Mouse (Mus musculus) heart, postnatal 0 days (tissue): ENCODE measurements around the gene Gpr84. TPM values are rescaled to one million over a fixed set of nuclear protein-coding genes. Genes with fewer than 3 reads are reported as not detected.

Experiments
- ATAC-seq: fragments of 200-750 bp; cut with Nextera tagmentation; 2 replicates; pipeline ENCODE4 v1.8.0; 2017; ENCODE audit warnings: low read depth, moderate number of reproducible peaks, moderate library complexity; ENCODE audit not compliant: insufficient read depth
- DNase-seq: peaks from one replicate; pipeline ENCODE4 v3.0.0-alpha.2; 2016; ENCODE audit warnings: low spot score
- H3K27ac ChIP-seq: fragments of 300-500 bp; sonication (generic); 2 replicates; pipeline ENCODE4 v1.5.1; 2014; ENCODE audit warnings: low read depth, mild to moderate bottlenecking
- H3K27me3 ChIP-seq: fragments of 300-500 bp; sonication (generic); 2 replicates; pipeline ENCODE4 v1.6.1; 2014; ENCODE audit warnings: low read length, mixed read lengths; ENCODE audit not compliant: control insufficient read depth, insufficient read depth
- H3K36me3 ChIP-seq: fragments of 300-500 bp; sonication (generic); replicated peaks from 2 replicates; pipeline ENCODE4 v1.6.1; 2014; ENCODE audit warnings: low read length, mixed read lengths; ENCODE audit not compliant: control insufficient read depth, insufficient read depth
- H3K4me1 ChIP-seq: fragments of 300-500 bp; sonication (generic); 2 replicates; pipeline ENCODE4 v1.6.1; 2014; ENCODE audit warnings: antibody characterized with exemption; ENCODE audit not compliant: control insufficient read depth, insufficient read depth
- H3K4me2 ChIP-seq: fragments of 300-500 bp; sonication (generic); 2 replicates; pipeline ENCODE4 v1.6.1; 2014; ENCODE audit warnings: low read depth, mild to moderate bottlenecking, low read length, moderate library complexity
- H3K4me3 ChIP-seq: fragments of 300-500 bp; sonication (generic); 2 replicates; pipeline ENCODE4 v1.5.1; 2014; ENCODE audit warnings: low read depth, low read length
- H3K9ac ChIP-seq: fragments of 300-500 bp; sonication (generic); replicated peaks from 2 replicates; pipeline ENCODE4 v1.6.1; 2014; ENCODE audit warnings: low read depth, low read length, mixed read lengths
- H3K9me3 ChIP-seq: fragments of 300-500 bp; sonication (generic); replicated peaks from 2 replicates; pipeline ENCODE4 v1.6.1; 2016; ENCODE audit warnings: low read length; ENCODE audit not compliant: control insufficient read depth
- CTCF ChIP-seq: IDR thresholded peaks from 2 replicates; pipeline ENCODE4 v1.5.1; 2016; ENCODE audit warnings: antibody characterized with exemption, control low read depth, low read depth
- EP300 ChIP-seq: IDR thresholded peaks from 2 replicates; pipeline ENCODE4 v1.6.1; 2016; ENCODE audit warnings: antibody characterized with exemption, low read depth
- WGBS: fragments of 180-500 bp; shearing (Covaris S2); extraction: QIAGEN DNeasy Blood & Tissue Kit; methylation state at CpG from one replicate; pipeline ENCODE4 v1.1.7; 2014; 5-methylcytosine and 5-hydroxymethylcytosine counted together
- polyA plus RNA-seq: library from polyadenylated mRNA; unstranded; fragments of >200 nt; fragmentation: Nextera tagmentation; extraction: Ambion mirVana; gene quantifications from 2 replicates; pipeline ENCODE4 v1.2.1, GENCODE M21; 2015
- total RNA-seq: library from RNA; depleted of rRNA; stranded (reverse); fragments of >200 nt; gene quantifications from 2 replicates; pipeline ENCODE4 v1.2.3, GENCODE M21; 2014; ENCODE audit warnings: low replicate concordance

The Gpr84 gene
- total and polyA plus RNA-seq, 2 experiments from 2014 or later: 0.10 TPM; not detected in 1

- Histone ChIP-seq H3K4me2 (no peak overlapping the region), H3K4me3 (no peak overlapping the region), H3K9me3 (no peaks in the 10 kb centered on the region), H3K4me1 (no peaks in the 10 kb centered on the region), H3K36me3 (peaks cover 73% of the 10 kb centered on the region), H3K27me3 (peaks cover 9% of the 10 kb centered on the region; the same call in 1 of the 2 replicates), H3K9ac (no peak overlapping the region), H3K27ac (no peak overlapping the region)
- ATAC-seq (no peak), DNase-seq (no peak)
- TF ChIP-seq CTCF: no peak
- TF ChIP-seq EP300: no peak
- WGBS: 81% methylated on average over 6 of the region's 6 CpGs
Observed at GRCm38 (mm10) chr15:103345789-103346188, 35.4 kb upstream of the Gpr84 start.

DNA sequence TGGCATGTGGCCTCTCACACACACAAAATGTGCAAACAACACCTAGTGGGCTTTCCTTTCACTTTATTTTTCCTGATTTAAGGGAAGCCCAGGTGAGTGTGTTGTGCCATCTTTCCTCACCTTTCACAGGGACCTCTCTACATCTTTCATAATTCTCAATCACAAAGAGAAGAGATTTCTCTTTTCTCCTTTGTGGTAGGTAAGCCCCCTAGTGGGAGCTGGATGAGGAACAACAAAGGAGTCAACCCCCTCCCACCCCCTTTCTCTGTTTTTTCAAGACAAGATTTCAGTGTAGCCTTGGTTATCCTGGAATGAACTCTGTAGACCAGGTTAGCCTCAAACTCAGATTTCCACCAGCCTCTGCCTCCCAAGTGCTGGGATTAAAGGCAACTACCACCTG lies 33.1 kb upstream of the Gpr84 start:
- no peak for DNase-seq
- H3K9ac ChIP-seq: no peak overlapping the region
- ATAC-seq: no peak
- H3K4me1 ChIP-seq: no peaks in the 10 kb centered on the region
- H3K4me2 ChIP-seq: no peak overlapping the region
- H3K36me3 ChIP-seq: peaks cover 51% of the 10 kb centered on the region
- H3K4me3 ChIP-seq: no peak overlapping the region
- TF ChIP-seq EP300 (no peak), CTCF (0 out of 2 replicates have a peak, but pooled peaks have one; percentile 8)
- H3K27me3 ChIP-seq: peaks cover 22% of the 10 kb centered on the region; the same call in 1 of the 2 replicates
- no peaks in the 10 kb centered on the region for H3K9me3 ChIP-seq
- no peak overlapping the region for H3K27ac ChIP-seq

DNA sequence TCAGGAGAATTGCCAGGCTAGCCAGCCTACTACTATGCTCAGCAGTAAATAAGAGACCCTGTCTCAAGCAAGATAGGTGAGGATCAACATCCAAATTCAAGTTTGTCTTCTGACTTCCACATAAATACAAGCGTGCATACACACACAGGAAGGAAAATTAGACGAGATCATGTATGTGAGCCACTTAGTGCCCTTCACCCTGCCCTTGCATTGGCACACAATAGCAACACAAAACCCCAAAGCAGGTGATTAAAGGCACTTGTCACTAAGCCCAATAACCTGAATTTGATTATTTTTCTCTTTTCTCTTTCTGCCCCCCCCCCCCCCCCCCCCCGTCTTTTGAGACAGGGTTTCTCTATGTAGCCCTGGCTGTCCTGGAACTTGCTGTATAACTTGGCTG lies 32.6 kb upstream of the Gpr84 start:
- TF ChIP-seq EP300 (no peak), CTCF (no peak)
- DNase-seq (no peak), ATAC-seq (no peak)
- Histone ChIP-seq H3K4me2 (no peak overlapping the region), H3K9ac (no peak overlapping the region), H3K4me1 (no peaks in the 10 kb centered on the region), H3K9me3 (no peaks in the 10 kb centered on the region), H3K27ac (no peak overlapping the region), H3K27me3 (peaks cover 27% of the 10 kb centered on the region; the same call in 1 of the 2 replicates), H3K36me3 (peaks cover 45% of the 10 kb centered on the region), H3K4me3 (no peak overlapping the region)
- 63% methylated on average over 2 of the region's 3 CpGs for WGBS

GRCm38 (mm10) chr15:103342415-103342814 lies 32.0 kb upstream of the Gpr84 start:
- WGBS: 17% methylated on average over 4 of the region's 4 CpGs

DNA sequence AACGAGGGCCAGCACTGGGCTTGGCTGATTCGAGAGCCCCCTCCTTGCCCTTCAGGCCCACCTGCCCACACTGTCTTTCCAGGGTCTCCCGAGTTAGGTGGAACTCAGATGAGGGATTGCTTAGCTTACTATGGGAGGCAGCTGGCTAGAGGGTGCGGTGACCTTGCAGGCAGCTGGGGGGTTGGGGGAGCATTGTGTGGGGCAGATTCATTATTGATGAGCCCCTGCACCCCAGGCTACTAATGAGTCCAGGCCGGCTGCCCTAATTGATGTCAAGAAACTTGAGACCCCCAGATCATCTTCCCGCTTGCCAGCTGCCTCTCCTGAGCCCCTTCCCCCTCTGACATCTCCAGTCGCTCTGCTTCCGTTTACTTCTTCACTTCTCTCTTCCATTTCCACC lies 31.1 kb upstream of the Gpr84 start:
- peaks cover 35% of the 10 kb centered on the region for H3K27me3 ChIP-seq

More at GRCm38 (mm10) chr15:103342415-103342814, 32.0 kb upstream of the Gpr84 start:
- Histone ChIP-seq H3K36me3 (peaks cover 39% of the 10 kb centered on the region), H3K4me1 (no peaks in the 10 kb centered on the region), H3K9me3 (no peaks in the 10 kb centered on the region), H3K27me3 (peaks cover 31% of the 10 kb centered on the region; the same call in 1 of the 2 replicates), H3K27ac (no peak overlapping the region), H3K9ac (no peak overlapping the region), H3K4me3 (no peak overlapping the region), H3K4me2 (no peak overlapping the region)
- TF ChIP-seq CTCF: peak; percentile 91
- no peak for TF ChIP-seq EP300
- no peak for DNase-seq
- peak; percentile 42 for ATAC-seq

DNA sequence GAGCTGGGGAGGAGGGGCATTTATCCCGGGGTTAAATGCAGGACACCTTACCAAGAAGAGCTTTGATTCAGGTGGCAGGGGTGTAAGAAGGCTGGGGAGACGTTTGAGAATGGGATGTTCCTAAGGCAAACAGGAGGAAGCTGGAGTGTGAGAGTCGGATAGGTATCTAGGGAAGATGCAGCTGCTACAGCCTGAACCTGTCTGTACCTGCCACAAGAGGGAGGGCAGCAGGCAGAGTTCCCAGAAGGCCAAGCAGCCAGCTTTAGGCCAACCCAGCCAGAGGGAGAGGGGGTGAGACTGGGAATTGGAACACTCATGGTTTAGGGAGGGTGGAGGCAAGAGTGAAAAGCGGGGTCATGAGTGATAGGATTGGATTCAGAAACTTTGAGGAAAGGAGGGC lies 30.4 kb upstream of the Gpr84 start:
- H3K27me3 ChIP-seq: peaks cover 35% of the 10 kb centered on the region
- H3K4me2 ChIP-seq: no peak overlapping the region
- no peak for TF ChIP-seq CTCF
- no peak for TF ChIP-seq EP300
- no peak overlapping the region for H3K9ac ChIP-seq
- no peaks in the 10 kb centered on the region for H3K9me3 ChIP-seq
- H3K4me3 ChIP-seq: no peak overlapping the region
- no peak for ATAC-seq
- WGBS: 21% methylated on average over 4 of the region's 4 CpGs
- no peak for DNase-seq
- no peaks in the 10 kb centered on the region for H3K4me1 ChIP-seq
- H3K27ac ChIP-seq: no peak overlapping the region
- peaks cover 25% of the 10 kb centered on the region for H3K36me3 ChIP-seq

More for the DNA sequence above, 31.1 kb upstream of the Gpr84 start:
- TF ChIP-seq CTCF (no peak), EP300 (no peak)
- no peak for ATAC-seq
- Histone ChIP-seq H3K4me2 (no peak overlapping the region), H3K9ac (no peak overlapping the region), H3K4me1 (no peaks in the 10 kb centered on the region), H3K9me3 (no peaks in the 10 kb centered on the region), H3K27ac (no peak overlapping the region), H3K4me3 (no peak overlapping the region), H3K36me3 (peaks cover 33% of the 10 kb centered on the region)
- DNase-seq: no peak
- 62% methylated on average over 8 of the region's 8 CpGs for WGBS
